Mouse (Mus musculus): Measurements from ENCODE around the gene Alox12.

DNA sequence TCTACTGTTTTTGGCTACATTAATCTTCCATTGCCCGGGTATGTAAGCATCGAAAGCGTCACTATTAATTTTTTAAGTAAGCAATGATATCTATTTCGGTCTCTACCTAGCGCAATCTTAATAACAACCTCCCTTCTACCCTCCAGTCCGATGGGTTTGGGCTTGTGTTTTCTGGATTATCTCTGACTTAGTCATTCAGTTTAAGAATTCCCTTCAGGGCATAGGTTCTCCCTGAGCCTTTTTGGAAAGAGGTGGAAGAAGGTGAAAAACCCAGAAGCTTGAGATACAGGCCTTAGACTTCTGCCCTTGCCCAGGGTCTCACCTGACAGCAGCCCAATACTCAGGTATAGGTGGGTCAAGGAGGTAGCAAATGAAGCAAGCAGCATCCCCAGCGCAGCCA is 35.3 kb downstream of the Alox12 start:
- no peak for TF ChIP-seq POLR2A (IDR thresholded peaks at IDR 0.05; ENCODE audit: borderline replicate concordance, low read depth, low read length)
- no peak for TF ChIP-seq CTCF (IDR thresholded peaks at IDR 0.05; ENCODE audit: low read depth, low read length)

Measured in bone marrow macrophage, adult 2 months (primary cell).